Mouse (Mus musculus) adrenal gland (tissue): ENCODE data around the gene Olfr549.

Source experiments
- intact Hi-C: fragments of 180-260 bp; cut with DNase I; formaldehyde crosslinking; loops from one replicate; pipeline ENCODE4 v1.15.1; 2025
- long read RNA-seq, 2 experiments: library from polyadenylated mRNA; unstranded; transcript quantifications; one replicate each; pipeline ENCODE4 v2.0.0; 2020; ENCODE audit warnings: borderline replicate concordance in 1 of 2; ENCODE audit not compliant: insufficient replicate concordance in 1 of 2

The Olfr549 gene
- long read RNA-seq, experiment 1: 0 reads
- long read RNA-seq, experiment 2: 0 reads

- intact Hi-C loops: no loop called here
Observed at GRCm38 (mm10) chr7:102549570-102549969, at the start of gene Olfr549. Gene Olfr549, plus strand, starts transcription at chr7:102549870.

- intact Hi-C loops: no loop called here
Observed at GRCm38 (mm10) chr7:102501986-102502385, 47.7 kb upstream of the Olfr549 start.

GRCm38 (mm10) chr7:102506848-102507247 lies 42.8 kb upstream of the Olfr549 start:
- intact Hi-C loops: no loop called here

- intact Hi-C loops: no loop called here
Observed at GRCm38 (mm10) chr7:102508066-102508465, 41.6 kb upstream of the Olfr549 start.

GRCm38 (mm10) chr7:102508666-102509065 lies 41.0 kb upstream of the Olfr549 start:
- intact Hi-C loops: no loop called here

- intact Hi-C loops: loop anchor here (5.0 kb wide), 1 partner anchor 408 kb away; the partner anchor contains the start of gene Olfr571
Observed at GRCm38 (mm10) chr7:102509726-102510125, 39.9 kb upstream of the Olfr549 start.

- intact Hi-C loops: loop anchor here (5.0 kb wide), 1 partner anchor 405 kb away; the partner anchor contains the start of gene Olfr571
Observed at GRCm38 (mm10) chr7:102511927-102512326, 37.7 kb upstream of the Olfr549 start.

GRCm38 (mm10) chr7:102512814-102513435 lies 36.7 kb upstream of the Olfr549 start:
- intact Hi-C loops: loop anchor here (5.0 kb wide), 1 partner anchor 404 kb away; the partner anchor contains the start of gene Olfr571

- intact Hi-C loops: loop anchor here (2.0 to 5.0 kb wide), 2 partner anchors 123 to 403 kb away; partner anchors contain the start of gene Olfr571
Observed at GRCm38 (mm10) chr7:102514144-102514543, 35.5 kb upstream of the Olfr549 start.

GRCm38 (mm10) chr7:102516261-102517050 lies 33.2 kb upstream of the Olfr549 start:
- intact Hi-C loops: no loop called here

- intact Hi-C loops: no loop called here
Observed at GRCm38 (mm10) chr7:102517051-102517335, 32.7 kb upstream of the Olfr549 start.

GRCm38 (mm10) chr7:102529052-102529451 lies 20.6 kb upstream of the Olfr549 start:
- intact Hi-C loops: no loop called here

GRCm38 (mm10) chr7:102534449-102534848 lies 15.2 kb upstream of the Olfr549 start, which contains the start of gene Olfr547:
Gene Olfr547, plus strand, starts transcription at chr7:102534749.
- intact Hi-C loops: no loop called here

- intact Hi-C loops: no loop called here
Observed at GRCm38 (mm10) chr7:102540596-102540995, 9.1 kb upstream of the Olfr549 start, which contains the start of gene Olfr548-ps1. Gene Olfr548-ps1, plus strand, starts transcription at chr7:102540896.

GRCm38 (mm10) chr7:102541251-102541650 lies 8.4 kb upstream of the Olfr549 start:
- intact Hi-C loops: no loop called here

GRCm38 (mm10) chr7:102553279-102553678 lies 3.6 kb downstream of the Olfr549 start:
- intact Hi-C loops: no loop called here

GRCm38 (mm10) chr7:102564999-102565997 lies 15.6 kb downstream of the Olfr549 start, which contains the start of gene Trim21:
Gene Trim21, minus strand, starts transcription at chr7:102565486.
- intact Hi-C loops: no loop called here

- intact Hi-C loops: no loop called here
Observed at GRCm38 (mm10) chr7:102566219-102566618, 16.5 kb downstream of the Olfr549 start.

GRCm38 (mm10) chr7:102571142-102571541 lies 21.5 kb downstream of the Olfr549 start, which contains the start of gene Olfr550:
Gene Olfr550, plus strand, starts transcription at chr7:102571442.
- intact Hi-C loops: no loop called here

- intact Hi-C loops: no loop called here
Observed at GRCm38 (mm10) chr7:102573174-102573830, 23.6 kb downstream of the Olfr549 start.
